Mouse (Mus musculus) heart, embryonic 14.5 days (tissue): ENCODE measurements at regions not wholly inside any gene's neighbourhood (a gene's known extent, or its start where the extent isn't known, plus 50 kb on each side); places are given as distances from the start of the nearest gene placed in this dataset.

Experiments used
- ATAC-seq: fragments of 200-750 bp; cut with Nextera tagmentation; 2 replicates; pipeline ENCODE4 v1.8.0; 2017; ENCODE audit warnings: low read depth, moderate TSS enrichment; ENCODE audit not compliant: insufficient number of reproducible peaks, insufficient read depth, low FRiP score
- H3K27ac ChIP-seq, 2 experiments: fragments of 200-500 bp in 1 of 2; fragments of 300-500 bp in 1 of 2; sonication (generic) in 1 of 2; replicated peaks in 1 of 2; 2 replicates each; pipeline ENCODE4 v1.5.1; 2012 to 2014; ENCODE audit warnings: low read depth in 2 of 2, low read length in 2 of 2, control low read depth in 1 of 2, mild to moderate bottlenecking in 1 of 2, mixed read lengths in 1 of 2; ENCODE audit not compliant: control insufficient read depth in 1 of 2, insufficient read depth in 1 of 2
- H3K27me3 ChIP-seq: fragments of 300-500 bp; sonication (generic); 2 replicates; pipeline ENCODE4 v1.6.1; 2014; ENCODE audit warnings: mild to moderate bottlenecking, low read length, control low read depth; ENCODE audit not compliant: control insufficient read depth, insufficient read depth
- H3K36me3 ChIP-seq: fragments of 300-500 bp; sonication (generic); 2 replicates; pipeline ENCODE4 v1.6.1; 2014; ENCODE audit warnings: mild to moderate bottlenecking, control low read depth, low read length, mixed read lengths; ENCODE audit not compliant: control insufficient read depth, insufficient read depth
- H3K4me1 ChIP-seq, 2 experiments: fragments of 200-500 bp in 1 of 2; fragments of 300-500 bp in 1 of 2; sonication (generic) in 1 of 2; 2 replicates each; pipeline ENCODE4 v1.6.1; 2012 to 2014; ENCODE audit warnings: low read length in 2 of 2, control low read depth in 1 of 2, mixed read lengths in 1 of 2; ENCODE audit not compliant: control insufficient read depth in 2 of 2, insufficient read depth in 2 of 2
- H3K4me2 ChIP-seq: fragments of 300-500 bp; sonication (generic); 2 replicates; pipeline ENCODE4 v1.6.1; 2014; ENCODE audit warnings: mild to moderate bottlenecking, low read length
- H3K4me3 ChIP-seq, 2 experiments: fragments of 200-500 bp in 1 of 2; fragments of 300-500 bp in 1 of 2; sonication (generic) in 1 of 2; 2 replicates each; pipeline ENCODE4 v1.5.1; 2012 to 2014; ENCODE audit warnings: low read length in 2 of 2, mild to moderate bottlenecking in 2 of 2, control low read depth in 1 of 2, low read depth in 1 of 2, moderate library complexity in 1 of 2; ENCODE audit not compliant: control insufficient read depth in 1 of 2, insufficient read depth in 1 of 2
- H3K9ac ChIP-seq: fragments of 300-500 bp; sonication (generic); 2 replicates; pipeline ENCODE4 v1.6.1; 2014; ENCODE audit warnings: mild to moderate bottlenecking, low read length
- H3K9me3 ChIP-seq: fragments of 300-500 bp; sonication (generic); 2 replicates; pipeline ENCODE4 v1.6.1; 2016; ENCODE audit warnings: low read length, control low read depth; ENCODE audit not compliant: control insufficient read depth
- WGBS: fragments of 180-500 bp; shearing (Covaris S2); extraction: QIAGEN DNeasy Blood & Tissue Kit; methylation state at CpG from one replicate; pipeline ENCODE4 v1.1.7; 2014; 5-methylcytosine and 5-hydroxymethylcytosine counted together

DNA sequence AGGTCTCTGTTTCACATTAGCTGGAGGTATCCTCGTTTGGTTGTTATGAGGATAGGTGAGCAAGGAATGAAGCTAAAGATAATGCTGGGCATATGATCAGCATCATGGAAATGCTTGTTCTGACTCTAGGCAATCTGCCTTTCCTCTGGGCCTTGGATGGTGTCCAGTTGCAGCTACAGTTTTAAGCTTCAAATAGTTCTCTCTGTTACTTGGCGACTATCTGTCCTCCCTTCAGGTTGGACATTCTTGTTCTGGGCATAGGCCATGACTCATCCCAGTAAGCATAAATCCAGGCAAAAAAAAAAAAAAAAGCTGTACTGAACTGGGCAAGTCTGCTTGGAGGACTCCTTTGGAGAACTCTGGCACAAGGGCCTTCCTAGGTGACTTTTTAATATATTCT, 776.9 kb downstream of the Kcnma1 start:
- no peak overlapping the region for H3K4me2 ChIP-seq
- H3K4me1 ChIP-seq: peaks cover 3 to 11% of the 10 kb centered on the region in 2 experiments; a peak in 3 of 4 replicates
- no peaks in the 10 kb centered on the region for H3K9me3 ChIP-seq
- ATAC-seq: no peak; the same call in 1 of the 2 replicates
- 20% methylated on average over 2 of the region's 2 CpGs for WGBS
- H3K36me3 ChIP-seq: no peaks in the 10 kb centered on the region
- H3K27ac ChIP-seq: peak overlapping the region; percentile 5 to 65; a peak in 2 of 4 replicates
- no peaks in the 10 kb centered on the region for H3K27me3 ChIP-seq
- no peak overlapping the region for H3K9ac ChIP-seq
- H3K4me3 ChIP-seq: no peak overlapping the region

- H3K4me2 ChIP-seq: no peak overlapping the region
- H3K4me3 ChIP-seq: no peak overlapping the region
- no peaks in the 10 kb centered on the region for H3K36me3 ChIP-seq
- H3K27me3 ChIP-seq: no peaks in the 10 kb centered on the region
- H3K27ac ChIP-seq: no peak overlapping the region
- H3K9me3 ChIP-seq: no peaks in the 10 kb centered on the region
- H3K4me1 ChIP-seq: no peaks in the 10 kb centered on the region
- no peak overlapping the region for H3K9ac ChIP-seq
- ATAC-seq: no peak
- WGBS: 81% methylated on average over 3 of the region's 3 CpGs
Measured at GRCm38 (mm10) chr14:23198676-23199075, 815.6 kb downstream of the Kcnma1 start.

DNA sequence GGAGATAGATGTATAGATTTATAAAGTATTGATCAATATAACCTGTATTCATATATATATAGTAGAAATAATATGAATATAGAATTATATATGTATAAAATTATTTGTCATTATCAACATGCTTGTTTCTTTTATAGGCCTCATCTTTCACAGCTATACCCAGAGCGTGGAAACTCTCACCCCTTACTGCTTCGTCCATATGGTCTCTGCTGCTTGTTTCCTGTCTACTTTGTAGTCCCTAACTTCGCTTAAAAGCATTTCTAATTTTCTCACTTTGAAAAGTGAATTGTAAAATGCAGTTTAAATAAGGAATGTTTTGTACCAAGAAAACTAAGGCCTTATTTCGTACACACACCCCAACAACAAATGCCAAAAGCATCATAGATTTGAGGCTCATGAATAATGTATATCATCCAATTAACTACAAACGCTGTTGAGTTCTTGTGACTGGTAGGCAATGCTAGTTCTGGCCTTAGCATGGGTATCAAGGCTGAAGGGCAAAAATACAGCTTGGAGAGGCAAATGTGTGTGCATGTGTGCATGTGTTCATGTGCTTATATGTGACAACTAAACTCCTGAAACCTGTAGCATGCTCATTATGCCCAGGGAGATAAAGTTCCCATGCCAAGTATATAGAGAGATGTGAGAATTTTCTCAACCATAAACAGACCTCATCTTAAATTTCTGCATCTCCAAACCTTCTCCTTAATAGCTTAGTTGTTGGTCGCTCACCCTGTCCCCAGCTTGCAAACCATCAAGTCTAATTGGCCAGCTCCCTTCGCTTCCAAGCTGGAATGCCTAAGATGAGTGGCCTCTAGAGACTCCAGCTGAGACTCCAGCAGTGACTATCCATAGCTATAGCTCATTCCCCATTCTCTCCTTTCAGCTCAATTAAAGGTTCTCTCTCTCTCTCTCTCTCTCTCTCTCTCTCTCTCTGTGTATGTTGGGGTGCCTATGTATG, 819.4 kb downstream of the Kcnma1 start:
- no peaks in the 10 kb centered on the region for H3K36me3 ChIP-seq
- H3K4me2 ChIP-seq: no peak overlapping the region
- no peak for ATAC-seq
- H3K27me3 ChIP-seq: no peaks in the 10 kb centered on the region
- no peak overlapping the region for H3K9ac ChIP-seq
- H3K9me3 ChIP-seq: no peaks in the 10 kb centered on the region
- H3K4me3 ChIP-seq: no peak overlapping the region
- H3K4me1 ChIP-seq: no peaks in the 10 kb centered on the region
- no peak overlapping the region for H3K27ac ChIP-seq
- WGBS: 75% methylated on average over 7 of the region's 7 CpGs

GRCm38 (mm10) chr14:23192566-23192965, 821.7 kb downstream of the Kcnma1 start:
- no peak overlapping the region for H3K27ac ChIP-seq
- no peak for ATAC-seq
- no peaks in the 10 kb centered on the region for H3K9me3 ChIP-seq
- WGBS: 63% methylated on average over 3 of the region's 3 CpGs
- no peak overlapping the region for H3K4me3 ChIP-seq
- H3K27me3 ChIP-seq: no peaks in the 10 kb centered on the region
- H3K4me1 ChIP-seq: no peaks in the 10 kb centered on the region
- H3K36me3 ChIP-seq: no peaks in the 10 kb centered on the region
- no peak overlapping the region for H3K4me2 ChIP-seq
- no peak overlapping the region for H3K9ac ChIP-seq

DNA sequence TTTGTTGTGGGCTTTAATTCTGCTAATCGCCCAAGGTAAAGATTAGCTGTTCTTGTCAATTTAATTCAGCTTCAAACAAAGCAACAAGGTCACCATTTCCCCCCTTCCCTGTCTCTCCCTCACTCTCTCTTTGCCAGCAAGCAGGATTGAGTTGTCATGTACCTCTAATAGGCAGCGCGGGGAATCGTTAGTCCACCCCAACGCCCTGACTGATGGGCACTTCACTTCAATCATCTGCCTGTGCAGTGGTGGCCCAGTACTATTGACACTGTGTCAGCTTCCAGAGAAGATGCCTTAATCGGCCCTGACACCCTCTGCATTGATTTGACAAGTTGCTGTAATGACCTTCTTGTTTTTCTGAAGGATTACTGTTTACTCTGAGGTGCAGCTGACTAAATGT, 828.9 kb downstream of the Kcnma1 start:
- Histone ChIP-seq H3K27ac (no peak overlapping the region), H3K4me3 (no peak overlapping the region), H3K36me3 (no peaks in the 10 kb centered on the region), H3K9me3 (no peaks in the 10 kb centered on the region), H3K27me3 (no peaks in the 10 kb centered on the region), H3K4me2 (no peak overlapping the region), H3K4me1 (no peaks in the 10 kb centered on the region), H3K9ac (no peak overlapping the region)
- WGBS: 53% methylated on average over 6 of the region's 6 CpGs
- no peak for ATAC-seq

DNA sequence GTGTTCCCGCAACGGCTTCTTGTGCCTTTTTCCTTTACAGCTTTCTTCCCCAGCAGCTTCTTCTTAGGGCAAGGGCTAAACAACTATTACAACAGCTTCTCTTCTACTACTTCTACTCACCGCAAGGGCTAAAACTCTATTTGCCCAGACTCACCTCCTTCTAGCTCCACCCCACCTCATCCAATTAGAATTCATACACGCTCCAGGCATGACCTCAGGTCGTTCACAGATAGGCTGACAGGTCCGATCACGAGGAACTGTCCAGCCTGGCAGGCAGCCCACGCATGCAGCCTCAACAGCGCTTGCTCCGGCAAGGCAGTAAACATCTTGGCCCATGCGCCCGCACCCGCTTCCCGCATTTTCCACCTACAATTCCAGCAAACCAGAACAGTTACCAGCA, 844.9 kb downstream of the Kcnma1 start:
- WGBS: 66% methylated on average over 14 of the region's 14 CpGs
- no peak overlapping the region for H3K9ac ChIP-seq
- ATAC-seq: no peak
- H3K4me1 ChIP-seq: no peaks in the 10 kb centered on the region
- H3K27ac ChIP-seq: no peak overlapping the region
- no peaks in the 10 kb centered on the region for H3K36me3 ChIP-seq
- H3K9me3 ChIP-seq: no peaks in the 10 kb centered on the region
- H3K4me3 ChIP-seq: no peak overlapping the region
- no peaks in the 10 kb centered on the region for H3K27me3 ChIP-seq
- no peak overlapping the region for H3K4me2 ChIP-seq

DNA sequence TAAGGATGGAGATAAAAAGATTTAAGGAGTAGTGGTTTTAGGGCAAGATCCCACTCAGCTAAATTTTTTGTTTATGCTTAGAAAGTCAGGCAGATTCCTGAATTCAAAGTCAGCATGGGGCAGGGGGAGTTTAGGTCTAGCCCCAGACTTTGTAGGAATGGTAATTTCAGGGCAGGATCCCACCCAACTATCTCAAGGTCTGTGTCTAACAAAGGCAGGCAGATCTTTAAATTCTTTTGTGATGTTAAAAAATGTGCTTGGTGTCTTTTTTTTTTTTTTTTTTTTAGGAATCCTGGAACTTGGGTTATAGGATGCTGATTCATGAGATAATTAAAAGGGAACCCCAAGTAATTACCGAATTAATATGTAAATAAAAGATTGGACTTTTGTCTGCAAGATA, 853.7 kb downstream of the Kcnma1 start:
- H3K4me1 ChIP-seq: no peaks in the 10 kb centered on the region
- 30% methylated on average over 1 of the region's 1 CpGs for WGBS

GRCm38 (mm10) chr14:23150431-23150830, 863.9 kb downstream of the Kcnma1 start:
- no peak for ATAC-seq
- Histone ChIP-seq H3K27me3 (no peaks in the 10 kb centered on the region), H3K9me3 (no peaks in the 10 kb centered on the region), H3K4me2 (no peak overlapping the region), H3K27ac (no peak overlapping the region), H3K4me3 (no peak overlapping the region), H3K9ac (no peak overlapping the region), H3K36me3 (no peaks in the 10 kb centered on the region), H3K4me1 (no peaks in the 10 kb centered on the region)

More for the DNA sequence above, 853.7 kb downstream of the Kcnma1 start:
- Histone ChIP-seq H3K27me3 (no peaks in the 10 kb centered on the region), H3K4me3 (no peak overlapping the region), H3K9me3 (0 out of 2 replicates have a peak, but pooled peaks cover 2% of the 10 kb centered on the region), H3K9ac (no peak overlapping the region), H3K27ac (no peak overlapping the region), H3K36me3 (no peaks in the 10 kb centered on the region), H3K4me2 (no peak overlapping the region)
- ATAC-seq: no peak
